Mouse (Mus musculus): ENCODE results near the gene Dgkq. TPM values are rescaled to one million over a fixed set of nuclear protein-coding genes. Genes with fewer than 3 reads are reported as not detected.

Dgkq gene
- total RNA-seq, 2 experiments from 2014 or later: 4.2 to 5.5 TPM

DNA sequence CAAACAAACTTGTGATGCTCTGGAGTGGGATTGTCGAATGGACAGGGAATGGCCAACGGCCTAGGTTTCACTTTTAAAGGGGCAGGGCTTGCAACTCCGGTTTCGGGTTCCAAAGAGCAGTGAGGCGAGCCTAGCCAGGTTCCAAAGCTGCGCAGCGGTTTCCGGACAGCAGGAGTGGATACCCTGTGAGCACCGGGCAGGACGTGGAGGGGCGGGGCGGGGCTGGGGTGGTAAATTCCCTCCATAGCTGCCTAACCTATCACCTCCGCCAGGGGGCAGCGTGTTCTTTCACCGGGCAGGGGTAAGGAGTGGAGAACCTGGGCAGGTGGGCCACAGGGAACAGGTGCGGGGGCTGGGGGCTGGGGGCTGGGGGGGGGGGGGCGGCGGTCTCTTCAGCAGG lies 22.8 kb upstream of the Dgkq start, which contains the start of gene Fgfrl1:
TSS of gene Fgfrl1 (plus strand) at position 112 of the 400 bp plus-strand sequence.
- ATAC-seq (replicated peaks; ENCODE audit: low FRiP score, poor library complexity, severe bottlenecking): peak; percentile 46

GRCm38 (mm10) chr5:108691152-108691551 lies 21.7 kb upstream of the Dgkq start:
- no peak for ATAC-seq (replicated peaks; ENCODE audit: low FRiP score, poor library complexity, severe bottlenecking)

- ATAC-seq (replicated peaks; ENCODE audit: low FRiP score, poor library complexity, severe bottlenecking): no peak
Observed at GRCm38 (mm10) chr5:108689091-108689490, 19.6 kb upstream of the Dgkq start.

GRCm38 (mm10) chr5:108680871-108681270 lies 11.4 kb upstream of the Dgkq start:
- ATAC-seq (replicated peaks; ENCODE audit: low FRiP score, poor library complexity, severe bottlenecking): no peak

- no peak for ATAC-seq (replicated peaks; ENCODE audit: low FRiP score, poor library complexity, severe bottlenecking)
Observed at GRCm38 (mm10) chr5:108679909-108680308, 10.4 kb upstream of the Dgkq start.

GRCm38 (mm10) chr5:108678296-108678854 lies 8.9 kb upstream of the Dgkq start:
- no peak for ATAC-seq (replicated peaks; ENCODE audit: low FRiP score, poor library complexity, severe bottlenecking)

GRCm38 (mm10) chr5:108677605-108678295 lies 8.3 kb upstream of the Dgkq start:
- 0 out of 2 replicates have a peak, but pooled peaks have one; percentile 6 for ATAC-seq (replicated peaks; ENCODE audit: low FRiP score, poor library complexity, severe bottlenecking)

GRCm38 (mm10) chr5:108676772-108677498 lies 7.5 kb upstream of the Dgkq start:
- peak; percentile 74 for ATAC-seq (replicated peaks; ENCODE audit: low FRiP score, poor library complexity, severe bottlenecking)

- ATAC-seq (replicated peaks; ENCODE audit: low FRiP score, poor library complexity, severe bottlenecking): peak; percentile 51
Observed at GRCm38 (mm10) chr5:108675251-108675816, 5.9 kb upstream of the Dgkq start, which contains the start of gene Slc26a1. Slc26a1 (minus strand) TSS chr5:108675569.

- no peak for ATAC-seq (replicated peaks; ENCODE audit: low FRiP score, poor library complexity, severe bottlenecking)
Observed at GRCm38 (mm10) chr5:108674624-108675023, 5.2 kb upstream of the Dgkq start.

DNA sequence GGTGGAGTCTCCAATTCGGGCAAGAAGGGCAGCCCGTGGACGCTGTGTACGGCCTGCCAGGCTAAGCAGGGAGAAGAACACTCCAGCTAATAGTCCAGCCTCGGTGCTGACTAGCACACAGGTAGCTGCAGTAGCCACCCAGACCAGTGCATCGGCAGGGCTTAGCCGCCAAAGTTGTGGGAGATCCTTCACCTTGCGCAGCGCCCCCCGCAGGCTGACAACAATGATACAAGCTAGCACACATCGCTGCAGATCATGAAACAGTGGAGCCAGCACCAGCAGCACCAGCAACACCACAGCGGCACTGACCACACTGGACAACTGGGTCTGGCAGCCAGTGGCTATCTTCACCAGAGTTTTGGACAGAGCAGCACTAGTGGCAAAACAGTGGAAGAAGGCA lies 2.3 kb upstream of the Dgkq start:
- no peak for ATAC-seq (replicated peaks; ENCODE audit: low FRiP score, poor library complexity, severe bottlenecking)

GRCm38 (mm10) chr5:108670785-108671184 lies 1.3 kb upstream of the Dgkq start:
- ATAC-seq (replicated peaks; ENCODE audit: low FRiP score, poor library complexity, severe bottlenecking): peak; percentile 50

DNA sequence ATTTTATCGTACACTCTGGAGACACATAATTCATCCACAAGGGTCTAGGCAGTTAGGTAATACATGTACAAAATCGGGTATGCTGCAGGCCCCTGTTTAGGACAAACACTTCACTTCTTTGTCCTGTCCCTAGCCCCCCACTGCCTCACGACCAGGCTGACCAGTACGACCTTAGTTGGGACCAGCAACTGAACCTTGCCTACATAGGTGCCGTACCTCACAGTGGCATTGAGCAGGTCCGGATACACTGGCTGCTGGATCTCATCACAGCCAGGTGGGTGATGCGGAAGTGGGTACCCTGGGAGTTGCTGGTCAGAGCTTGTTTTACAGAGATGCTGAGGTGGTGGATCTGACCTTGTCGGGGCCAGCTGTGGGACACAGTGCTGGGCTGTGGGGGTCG lies 514 bp upstream of the Dgkq start:
- no peak for ATAC-seq (replicated peaks; ENCODE audit: low FRiP score, poor library complexity, severe bottlenecking)

DNA sequence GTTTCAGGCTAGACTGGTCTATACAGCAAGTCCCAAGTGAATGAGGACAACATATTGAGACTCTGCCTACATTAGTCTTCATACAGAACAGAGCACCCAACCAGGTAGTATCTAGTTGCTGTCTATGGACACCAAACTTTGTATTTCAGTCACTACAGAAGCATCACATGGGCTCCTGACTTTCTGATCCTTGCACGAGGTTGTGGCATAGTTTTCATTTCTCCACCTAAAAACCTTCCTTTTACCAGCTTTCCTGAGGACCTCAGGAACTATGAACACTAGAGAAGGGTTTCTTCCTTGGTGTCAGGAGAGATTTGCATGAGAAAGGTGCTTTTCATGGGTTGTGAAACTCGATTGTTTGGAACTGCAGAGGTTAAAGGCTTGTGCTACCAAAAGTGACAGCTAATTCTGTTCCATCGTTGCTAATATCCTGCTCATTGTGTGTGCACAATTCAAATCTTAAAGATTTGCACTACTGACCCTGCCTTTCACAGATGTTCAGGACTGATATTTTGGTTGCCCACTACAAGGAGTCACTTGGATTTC lies 1.0 kb downstream of the Dgkq start:
- peak; percentile 5; the same call in 1 of the 2 replicates for ATAC-seq (replicated peaks; ENCODE audit: low FRiP score, poor library complexity, severe bottlenecking)

GRCm38 (mm10) chr5:108667370-108667769 lies 2.1 kb downstream of the Dgkq start:
- no peak for ATAC-seq (replicated peaks; ENCODE audit: low FRiP score, poor library complexity, severe bottlenecking)

DNA sequence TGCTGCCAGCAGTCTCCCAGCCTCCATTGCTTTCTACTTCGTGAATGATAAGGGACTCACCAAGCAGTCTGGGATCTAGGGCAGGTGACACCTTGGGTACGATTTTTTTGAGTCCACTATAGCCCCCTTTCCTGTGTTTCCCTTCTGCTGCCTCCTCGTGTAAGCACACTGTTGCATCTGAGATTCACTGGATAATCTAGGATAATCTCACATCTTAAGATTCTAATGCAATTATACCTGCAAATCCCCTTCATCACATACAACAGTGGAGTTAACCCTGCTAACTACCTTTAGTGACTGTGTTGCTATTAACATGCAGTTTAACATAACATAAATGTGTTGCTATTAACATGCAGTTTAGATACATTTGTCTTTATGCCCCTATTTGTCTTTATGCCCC lies 4.4 kb downstream of the Dgkq start:
- ATAC-seq (replicated peaks; ENCODE audit: low FRiP score, poor library complexity, severe bottlenecking): no peak

DNA sequence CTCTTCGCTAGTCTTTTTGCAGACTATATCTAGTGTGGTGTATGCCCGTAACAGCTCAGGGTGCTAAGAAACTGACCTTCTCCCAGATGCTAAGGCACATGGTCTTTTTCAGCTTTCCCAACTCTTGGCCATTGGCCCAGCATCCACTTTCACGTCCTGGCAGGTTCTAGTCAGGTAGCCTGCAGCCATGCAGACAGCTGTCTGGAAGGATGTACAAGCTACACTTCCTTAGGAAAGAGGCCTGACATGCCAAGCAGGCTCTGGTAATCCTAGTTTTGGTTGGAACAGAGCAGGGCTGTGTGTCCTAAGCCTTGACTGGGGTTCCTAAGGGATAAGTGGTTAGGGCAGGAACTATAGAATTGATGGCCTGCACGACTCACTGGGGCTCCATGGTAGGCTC lies 6.7 kb downstream of the Dgkq start:
- no peak for ATAC-seq (replicated peaks; ENCODE audit: low FRiP score, poor library complexity, severe bottlenecking)

- peak; percentile 96 for ATAC-seq (replicated peaks; ENCODE audit: low FRiP score, poor library complexity, severe bottlenecking)
Observed at GRCm38 (mm10) chr5:108660632-108661268, 8.7 kb downstream of the Dgkq start.

GRCm38 (mm10) chr5:108659698-108660631 lies 9.5 kb downstream of the Dgkq start, which contains the start of gene Idua:
Idua (plus strand) TSS chr5:108660331.
- ATAC-seq (replicated peaks; ENCODE audit: low FRiP score, poor library complexity, severe bottlenecking): peak; percentile 52
